Mouse (Mus musculus) kidney, adult 8-10 months (tissue): ENCODE measurements at regions not wholly inside any gene's neighbourhood (a gene's known extent, or its start where the extent isn't known, plus 50 kb on each side); places are given as distances from the start of the nearest gene placed in this dataset.
"Not testable (repeated sequence)": the region's sequence is repeated elsewhere in the genome, so short reads cannot be mapped to it uniquely, and the experiment has no call there.

Experiments used
- DNase-seq, 2 experiments: peaks; one replicate each; pipeline ENCODE4 v3.0.0; 2022

- no peak for DNase-seq
These were observed 1642.1 kb upstream of the Cdh6 start for GRCm38 (mm10) chr15:14815556-14815955.

- no peak for DNase-seq
These were observed 1633.4 kb upstream of the Cdh6 start for GRCm38 (mm10) chr15:14806849-14807248.

- no peak for DNase-seq
These were observed 1621.7 kb upstream of the Cdh6 start for GRCm38 (mm10) chr15:14795221-14795620.

- no peak for DNase-seq
These were observed 1607.3 kb upstream of the Cdh6 start for GRCm38 (mm10) chr15:14780727-14781126.

- DNase-seq = no peak
These were observed 1568.3 kb upstream of the Cdh6 start for GRCm38 (mm10) chr15:14741733-14742132.

- not testable (repeated sequence) for DNase-seq
These were observed 1524.5 kb upstream of the Cdh6 start for GRCm38 (mm10) chr15:14697925-14698324.

GRCm38 (mm10) chr15:14696481-14696880 is 1523.0 kb upstream of the Cdh6 start:
- no peak for DNase-seq

GRCm38 (mm10) chr15:14689141-14689540 is 1515.7 kb upstream of the Cdh6 start:
- DNase-seq = no peak

- no peak for DNase-seq
These were observed 1468.8 kb upstream of the Cdh6 start for GRCm38 (mm10) chr15:14642291-14642690.

GRCm38 (mm10) chr15:14628523-14628922 is 1455.0 kb upstream of the Cdh6 start:
- peak in 1 of 2 experiments; percentile 2 for DNase-seq

GRCm38 (mm10) chr15:14606691-14607090 is 1433.2 kb upstream of the Cdh6 start:
- no peak for DNase-seq
